Mouse (Mus musculus): ENCODE measurements around the gene Mapk8ip2. TPM values are rescaled to one million over a fixed set of nuclear protein-coding genes. Genes with fewer than 3 reads are reported as not detected.
A peak's percentile ranks its signal among the peaks of the same experiment; 100 is the strongest.

Gene Mapk8ip2
- polyA plus RNA-seq, 1 experiment = not detected

DNA sequence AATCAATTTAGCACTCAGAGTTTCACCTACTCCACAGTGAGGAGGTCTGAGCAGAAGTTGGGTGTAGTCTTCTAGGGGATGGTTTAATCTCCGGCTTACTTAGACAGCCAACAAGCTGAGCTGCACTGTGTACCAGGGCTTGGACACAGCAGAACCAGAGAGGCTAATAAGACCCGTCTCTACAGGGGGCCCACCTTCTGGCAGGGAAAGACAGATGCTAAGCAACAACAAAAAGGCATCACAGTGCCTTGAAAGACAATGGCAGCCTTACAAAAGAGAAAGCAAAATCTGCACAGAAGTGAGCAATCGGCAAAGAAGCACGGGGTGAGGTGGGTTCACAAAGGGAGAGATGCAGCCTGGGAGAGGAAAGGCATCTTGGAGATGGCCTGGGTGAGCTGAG lies 42.4 kb downstream of the Mapk8ip2 start:
- TF ChIP-seq GATA1 (IDR thresholded peaks at IDR 0.05; ENCODE audit: low read length) = no peak
- TF ChIP-seq TAL1 (IDR thresholded peaks at IDR 0.05; ENCODE audit: low read length) = no peak
- H3K27me3 ChIP-seq (ENCODE audit: control insufficient read depth) = peaks cover 44% of the 10 kb centered on the region
- no peaks in the 10 kb centered on the region for H3K36me3 ChIP-seq (ENCODE audit: control insufficient read depth)
- peaks cover 28% of the 10 kb centered on the region for H3K4me1 ChIP-seq (ENCODE audit: control insufficient read depth)
- no peak overlapping the region for H3K4me3 ChIP-seq (replicated peaks)
- no peaks in the 10 kb centered on the region for H3K9me3 ChIP-seq (ENCODE audit: control insufficient read depth, low read length)

DNA sequence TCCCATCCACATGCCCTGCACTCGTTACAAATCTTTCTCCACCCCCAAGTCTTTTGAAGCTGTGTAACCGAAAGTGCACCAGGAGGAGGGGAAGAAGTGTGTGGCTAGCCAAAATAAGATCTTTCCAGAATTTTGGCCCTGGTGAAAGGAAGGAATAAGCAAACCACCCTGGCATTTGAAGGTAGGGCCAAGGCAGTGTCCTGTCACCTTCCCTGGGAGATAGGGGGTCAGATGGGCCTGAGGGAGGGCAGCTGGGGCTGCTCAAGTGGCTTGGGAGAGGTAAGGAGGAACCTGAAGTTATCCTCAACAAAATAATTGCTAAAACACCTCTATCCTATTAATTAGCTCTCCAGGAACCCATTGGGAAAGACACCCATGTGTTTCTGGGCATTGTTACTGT lies 43.1 kb downstream of the Mapk8ip2 start:
- peaks cover 31% of the 10 kb centered on the region for H3K4me1 ChIP-seq (ENCODE audit: control insufficient read depth)
- no peaks in the 10 kb centered on the region for H3K36me3 ChIP-seq (ENCODE audit: control insufficient read depth)
- TF ChIP-seq GATA1 (IDR thresholded peaks at IDR 0.05; ENCODE audit: low read length) (no peak), TAL1 (IDR thresholded peaks at IDR 0.05; ENCODE audit: low read length) (no peak)
- H3K27me3 ChIP-seq (ENCODE audit: control insufficient read depth) = peaks cover 44% of the 10 kb centered on the region
- no peaks in the 10 kb centered on the region for H3K9me3 ChIP-seq (ENCODE audit: control insufficient read depth, low read length)
- no peak overlapping the region for H3K4me3 ChIP-seq (replicated peaks)

DNA sequence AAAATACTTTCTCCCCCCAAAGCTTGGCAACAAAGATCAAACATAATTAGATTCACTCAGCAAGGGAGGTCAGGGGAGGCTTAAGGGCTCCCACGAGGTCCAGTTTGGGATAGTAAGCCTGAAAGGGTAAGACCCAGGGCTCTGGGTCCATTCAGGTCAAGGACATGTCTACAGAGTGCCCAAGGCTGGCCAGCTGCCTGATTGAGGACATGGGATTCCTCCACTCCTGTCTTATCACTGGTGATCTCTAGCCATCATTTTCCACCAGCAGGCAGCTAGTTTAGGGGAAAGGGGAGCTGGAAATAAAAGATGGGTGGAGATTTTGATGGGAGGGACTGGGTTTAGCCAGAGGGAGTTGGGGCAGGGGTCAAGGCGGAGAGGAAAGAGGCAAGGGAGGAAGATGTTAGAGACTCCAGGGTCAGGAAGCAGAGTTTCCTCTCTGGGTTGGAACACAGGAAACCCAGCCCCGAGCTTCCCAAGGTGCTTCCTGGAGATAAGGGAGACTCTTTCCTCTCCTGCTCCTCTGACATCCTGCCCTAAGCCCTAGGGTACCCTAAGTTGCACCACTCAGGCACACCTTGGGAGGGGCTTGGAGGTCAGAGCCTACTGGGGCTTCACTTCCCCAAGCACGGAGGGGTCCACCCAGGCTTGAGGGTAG lies 43.8 kb downstream of the Mapk8ip2 start:
- no peaks in the 10 kb centered on the region for H3K36me3 ChIP-seq (ENCODE audit: control insufficient read depth)
- no peak overlapping the region for H3K4me3 ChIP-seq (replicated peaks)
- H3K27me3 ChIP-seq (ENCODE audit: control insufficient read depth) = peaks cover 44% of the 10 kb centered on the region
- TF ChIP-seq TAL1 (IDR thresholded peaks at IDR 0.05; ENCODE audit: low read length) (no peak), GATA1 (IDR thresholded peaks at IDR 0.05; ENCODE audit: low read length) (no peak)
- no peaks in the 10 kb centered on the region for H3K9me3 ChIP-seq (ENCODE audit: control insufficient read depth, low read length)
- H3K4me1 ChIP-seq (ENCODE audit: control insufficient read depth) = peaks cover 31% of the 10 kb centered on the region

DNA sequence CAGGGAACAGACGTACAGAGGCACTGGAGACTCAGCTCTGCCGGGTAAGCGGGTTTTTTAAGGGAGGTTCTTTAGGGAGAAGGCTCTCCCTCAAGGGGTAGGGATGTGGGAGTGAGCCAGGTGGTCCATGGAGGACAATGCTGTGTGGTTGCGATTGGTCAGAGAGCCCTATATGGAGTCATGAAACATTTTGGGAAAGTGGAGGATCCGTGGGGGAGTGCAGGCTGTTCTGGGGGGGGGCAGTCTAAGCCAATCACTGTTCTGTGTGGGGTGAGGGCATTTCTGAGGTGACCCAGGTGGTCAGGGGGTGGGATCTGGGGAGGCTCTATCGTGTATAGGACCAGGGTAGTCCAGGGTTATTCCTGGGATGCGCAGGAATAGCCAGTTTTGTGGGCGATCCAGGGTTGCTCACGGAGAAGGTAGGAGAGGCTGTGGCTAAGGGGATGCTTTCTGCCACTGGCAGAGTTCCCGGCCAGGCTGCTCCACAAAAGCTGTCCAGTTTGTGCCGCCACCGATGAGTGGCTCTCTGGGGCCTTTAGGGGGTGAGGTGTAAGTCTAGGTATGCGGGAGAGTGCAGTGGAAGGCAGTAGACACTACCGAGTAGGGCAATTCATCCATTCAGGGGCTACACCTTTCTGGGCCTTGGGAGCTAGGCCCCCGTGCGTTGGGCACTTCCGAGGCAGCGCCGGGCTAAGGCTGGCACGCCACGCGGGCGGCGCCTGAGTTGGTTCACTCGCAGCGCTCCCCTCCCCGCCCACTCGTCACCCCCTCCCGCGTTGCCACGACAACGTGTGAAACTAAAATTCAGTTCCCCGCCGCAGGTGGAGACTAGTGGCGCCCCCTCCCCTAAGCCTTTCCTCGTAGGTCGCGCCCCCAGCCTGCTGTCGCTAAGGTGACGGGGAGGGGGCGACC lies 44.6 kb downstream of the Mapk8ip2 start:
- peaks cover 44% of the 10 kb centered on the region for H3K27me3 ChIP-seq (ENCODE audit: control insufficient read depth)
- H3K9me3 ChIP-seq (ENCODE audit: control insufficient read depth, low read length) = no peaks in the 10 kb centered on the region
- peaks cover 31% of the 10 kb centered on the region for H3K4me1 ChIP-seq (ENCODE audit: control insufficient read depth)
- TF ChIP-seq GATA1 (IDR thresholded peaks at IDR 0.05; ENCODE audit: low read length) (no peak), TAL1 (IDR thresholded peaks at IDR 0.05; ENCODE audit: low read length) (no peak)
- peak overlapping the region; percentile 53 for H3K4me3 ChIP-seq (replicated peaks)
- no peaks in the 10 kb centered on the region for H3K36me3 ChIP-seq (ENCODE audit: control insufficient read depth)

DNA sequence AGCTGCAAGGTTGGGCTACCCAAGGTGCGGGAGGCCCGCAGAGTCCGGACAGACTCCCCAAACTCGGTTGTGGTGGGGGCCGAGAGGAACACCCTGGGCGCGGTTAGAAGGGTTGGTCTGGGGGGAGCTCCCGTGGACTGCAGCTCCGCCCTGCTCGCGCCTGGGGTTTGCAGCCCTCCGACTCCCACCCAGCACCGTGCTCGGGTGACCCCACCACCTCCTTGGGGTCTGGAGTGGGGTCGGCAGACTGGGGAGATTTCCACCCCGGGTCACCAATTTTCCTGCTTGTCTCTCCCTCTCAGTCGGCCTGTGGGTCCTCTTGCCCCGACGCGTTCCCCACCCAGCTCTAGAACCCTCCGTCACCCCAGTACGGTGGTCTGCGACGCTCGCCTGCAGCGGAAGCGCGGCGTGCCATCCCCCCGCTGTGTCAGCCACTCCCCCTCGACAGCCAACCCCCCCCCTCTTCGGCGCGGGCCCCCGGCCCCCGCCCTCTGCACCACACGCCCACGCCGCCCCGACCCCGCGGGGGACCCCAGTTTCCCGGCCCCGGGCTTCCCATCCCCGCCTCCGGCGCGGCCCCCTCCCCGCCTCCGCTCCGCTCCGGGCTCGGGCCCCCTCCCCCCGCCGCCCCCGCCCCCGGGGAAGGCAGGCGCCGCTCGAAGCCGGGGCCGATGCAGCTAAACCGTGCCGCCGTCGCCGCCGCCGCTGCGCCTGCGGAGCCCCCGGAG lies 45.4 kb downstream of the Mapk8ip2 start, which contains the start of gene Shank3:
Shank3 (plus strand) TSS at position 663 of the 728 bp plus-strand sequence.
- peaks cover 31% of the 10 kb centered on the region for H3K4me1 ChIP-seq (ENCODE audit: control insufficient read depth)
- H3K27me3 ChIP-seq (ENCODE audit: control insufficient read depth) = peaks cover 44% of the 10 kb centered on the region
- TF ChIP-seq TAL1 (IDR thresholded peaks at IDR 0.05; ENCODE audit: low read length) (no peak), GATA1 (IDR thresholded peaks at IDR 0.05; ENCODE audit: low read length) (no peak)
- no peaks in the 10 kb centered on the region for H3K36me3 ChIP-seq (ENCODE audit: control insufficient read depth)
- H3K9me3 ChIP-seq (ENCODE audit: control insufficient read depth, low read length) = no peaks in the 10 kb centered on the region
- peak within 1 kb of the TSS; percentile 65 for H3K4me3 ChIP-seq (replicated peaks)

DNA sequence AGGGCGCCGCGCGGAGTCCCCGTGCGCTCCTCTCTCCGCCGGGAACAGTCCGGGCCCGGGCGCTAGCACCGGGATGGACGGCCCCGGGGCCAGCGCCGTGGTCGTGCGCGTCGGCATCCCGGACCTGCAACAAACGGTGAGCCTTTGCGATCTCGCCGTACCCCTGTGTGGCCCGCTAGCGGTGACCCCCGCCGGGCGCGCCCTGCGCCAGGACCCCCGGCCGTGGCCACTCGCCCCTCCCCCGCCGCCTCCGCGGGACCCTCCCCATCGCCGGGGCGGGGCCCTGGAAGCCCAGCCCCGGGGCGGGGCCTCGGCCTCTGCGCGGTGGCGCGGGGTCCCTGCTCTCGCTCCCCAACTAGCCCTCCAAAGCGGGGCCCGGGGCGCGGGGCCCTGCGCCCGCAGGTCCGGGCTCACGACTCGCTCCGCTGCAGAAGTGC lies 46.1 kb downstream of the Mapk8ip2 start:
- H3K4me3 ChIP-seq (replicated peaks) = peak overlapping the region; percentile 65
- TF ChIP-seq GATA1 (IDR thresholded peaks at IDR 0.05; ENCODE audit: low read length) = no peak
- no peak for TF ChIP-seq TAL1 (IDR thresholded peaks at IDR 0.05; ENCODE audit: low read length)
- H3K9me3 ChIP-seq (ENCODE audit: control insufficient read depth, low read length) = no peaks in the 10 kb centered on the region
- H3K4me1 ChIP-seq (ENCODE audit: control insufficient read depth) = peaks cover 35% of the 10 kb centered on the region
- H3K36me3 ChIP-seq (ENCODE audit: control insufficient read depth) = no peaks in the 10 kb centered on the region
- peaks cover 44% of the 10 kb centered on the region for H3K27me3 ChIP-seq (ENCODE audit: control insufficient read depth)

DNA sequence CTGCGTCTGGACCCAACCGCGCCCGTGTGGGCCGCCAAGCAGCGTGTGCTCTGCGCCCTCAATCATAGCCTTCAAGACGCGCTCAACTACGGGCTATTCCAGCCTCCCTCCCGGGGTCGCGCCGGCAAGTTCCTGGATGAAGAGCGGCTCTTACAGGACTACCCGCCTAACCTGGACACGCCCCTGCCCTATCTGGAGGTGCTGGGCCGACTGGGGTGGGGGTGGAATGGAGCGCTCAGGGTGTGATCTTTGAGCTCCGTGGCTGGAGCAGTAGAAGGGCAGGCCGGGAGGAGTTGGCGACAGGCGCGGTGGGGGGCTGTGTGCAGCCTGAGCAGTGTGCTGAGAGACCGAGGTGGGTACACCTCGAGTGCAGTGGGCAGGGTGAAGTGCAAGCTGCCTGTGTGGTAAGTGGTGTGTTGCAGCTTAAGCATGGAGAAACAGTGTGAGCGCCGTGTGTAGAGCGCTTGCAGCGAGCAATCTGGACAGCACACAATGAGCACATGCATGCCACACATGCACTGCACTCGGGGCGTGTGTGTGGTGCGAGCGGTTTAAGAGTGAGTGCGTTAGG lies 46.6 kb downstream of the Mapk8ip2 start:
- peaks cover 35% of the 10 kb centered on the region for H3K4me1 ChIP-seq (ENCODE audit: control insufficient read depth)
- peaks cover 44% of the 10 kb centered on the region for H3K27me3 ChIP-seq (ENCODE audit: control insufficient read depth)
- H3K9me3 ChIP-seq (ENCODE audit: control insufficient read depth, low read length) = no peaks in the 10 kb centered on the region
- TF ChIP-seq GATA1 (IDR thresholded peaks at IDR 0.05; ENCODE audit: low read length) = no peak
- TF ChIP-seq TAL1 (IDR thresholded peaks at IDR 0.05; ENCODE audit: low read length) = no peak
- no peaks in the 10 kb centered on the region for H3K36me3 ChIP-seq (ENCODE audit: control insufficient read depth)
- H3K4me3 ChIP-seq (replicated peaks) = peak overlapping the region; percentile 65

DNA sequence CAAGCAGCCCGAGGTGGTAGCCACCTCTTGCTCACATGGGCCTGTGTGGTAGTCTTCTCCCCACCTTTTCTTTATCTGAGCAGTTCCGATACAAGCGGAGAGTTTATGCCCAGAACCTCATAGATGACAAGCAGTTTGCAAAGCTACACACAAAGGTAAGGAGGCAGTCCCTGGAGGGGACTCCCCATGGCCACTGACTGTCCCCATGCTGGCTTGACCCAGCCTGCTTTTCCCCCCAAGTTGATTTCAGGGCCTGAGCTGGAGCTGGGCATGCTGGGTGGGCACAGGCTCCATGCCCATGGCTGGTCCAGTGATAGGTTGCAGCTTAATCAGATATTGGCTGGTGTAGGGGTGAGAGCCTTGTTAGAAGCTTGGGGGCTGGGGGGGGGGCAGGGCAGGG lies 47.6 kb downstream of the Mapk8ip2 start:
- Histone ChIP-seq H3K4me1 (ENCODE audit: control insufficient read depth) (peaks cover 35% of the 10 kb centered on the region), H3K4me3 (replicated peaks) (no peak overlapping the region), H3K9me3 (ENCODE audit: control insufficient read depth, low read length) (no peaks in the 10 kb centered on the region), H3K36me3 (ENCODE audit: control insufficient read depth) (no peaks in the 10 kb centered on the region), H3K27me3 (ENCODE audit: control insufficient read depth) (peaks cover 41% of the 10 kb centered on the region)
- TF ChIP-seq TAL1 (IDR thresholded peaks at IDR 0.05; ENCODE audit: low read length) = no peak
- TF ChIP-seq GATA1 (IDR thresholded peaks at IDR 0.05; ENCODE audit: low read length) = no peak
